Mouse (Mus musculus) erythroblast, embryonic 14.5 days (primary cell): Measurements from ENCODE around the gene Olfr1100.

Experiments
- GATA1 ChIP-seq: IDR thresholded peaks from 2 replicates; pipeline ENCODE4 v1.6.1; 2012; ENCODE audit warnings: low read length, inconsistent platforms, mixed read lengths
- TAL1 ChIP-seq: IDR thresholded peaks from 3 replicates; pipeline ENCODE4 v1.6.1; 2012; ENCODE audit warnings: low read length, inconsistent platforms, mixed read lengths

DNA sequence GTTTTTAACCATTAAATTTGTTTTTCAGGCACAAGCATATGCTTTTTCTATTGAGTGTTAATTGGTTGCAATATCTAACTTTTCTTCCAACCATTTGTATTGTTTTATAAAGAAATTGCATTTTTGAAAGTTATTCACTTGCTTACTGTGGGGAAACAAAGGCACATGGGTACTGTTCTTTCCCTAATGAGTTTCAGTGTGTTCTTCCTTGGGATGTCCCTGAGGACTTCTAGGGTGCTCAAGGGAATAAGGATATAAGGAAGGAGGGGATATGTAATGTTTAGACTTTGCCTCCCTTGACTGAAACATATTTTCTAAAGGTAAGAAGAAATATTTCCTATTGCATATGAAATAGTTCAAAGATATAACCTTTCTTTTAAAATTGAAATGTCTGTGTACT, 18.3 kb upstream of the Olfr1100 start, which contains the start of gene Olfr1102:
- TF ChIP-seq TAL1 (no peak), GATA1 (no peak)
